Mouse (Mus musculus): ENCODE results near the gene Ppa2. TPM values are rescaled to one million over a fixed set of nuclear protein-coding genes. Genes with fewer than 3 reads are reported as not detected.

Gene Ppa2
- polyA plus RNA-seq, 1 experiment, result 47.7 TPM

DNA sequence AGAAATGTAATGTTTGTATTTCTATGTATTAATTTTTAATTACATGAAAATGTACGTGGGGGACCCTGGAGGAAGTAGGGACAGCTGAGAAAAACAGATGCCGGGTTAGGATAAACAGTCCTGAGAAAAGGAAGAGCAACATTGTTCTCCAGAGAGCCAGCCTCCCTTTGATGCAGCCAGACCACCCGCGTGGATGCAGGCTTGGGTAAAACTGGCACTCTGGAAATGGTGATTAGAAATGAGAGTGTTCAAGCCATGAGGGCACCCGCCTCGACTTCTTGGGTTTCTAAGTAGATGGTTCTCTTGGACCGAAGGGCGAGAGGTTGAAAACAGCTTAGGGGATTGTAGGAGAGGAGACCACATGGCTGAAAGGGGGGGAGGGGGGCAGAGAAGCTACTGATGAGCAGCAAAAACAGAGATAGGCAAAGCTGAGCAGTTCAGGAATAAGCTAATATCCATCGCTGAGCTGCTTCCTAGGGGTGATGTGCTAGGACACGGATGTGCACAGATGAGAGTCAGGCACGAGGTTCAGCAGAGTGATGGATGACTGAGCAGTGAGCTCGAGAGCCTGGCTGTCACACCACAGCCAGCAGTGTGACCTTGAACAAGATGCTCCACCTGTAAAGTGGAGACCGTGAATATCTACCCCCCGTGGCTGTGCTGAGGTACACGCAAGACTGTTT is 21.4 kb downstream of the Ppa2 start:
- no peak for DNase-seq (ENCODE audit: low spot score)

DNA sequence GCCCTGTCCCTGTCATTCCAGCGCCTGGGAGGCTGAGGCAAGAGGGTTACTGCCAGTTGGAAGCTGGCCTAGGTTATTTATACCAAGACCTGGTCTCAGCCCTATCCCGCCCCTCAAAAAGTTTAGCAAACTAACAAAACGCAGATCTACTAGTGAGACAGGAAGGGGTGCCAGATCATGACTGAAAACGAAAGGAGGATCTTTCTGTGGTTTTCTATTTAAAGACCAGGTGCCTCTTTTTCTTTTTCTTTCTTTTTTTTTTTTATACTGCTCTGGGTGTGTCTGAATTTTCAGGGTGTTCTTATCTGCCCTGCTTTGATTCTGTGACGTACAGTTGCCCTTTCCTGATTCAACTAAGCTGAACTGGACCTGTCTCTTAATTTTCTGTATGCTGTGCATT is 22.4 kb downstream of the Ppa2 start:
- no peak for DNase-seq (ENCODE audit: low spot score)

DNA sequence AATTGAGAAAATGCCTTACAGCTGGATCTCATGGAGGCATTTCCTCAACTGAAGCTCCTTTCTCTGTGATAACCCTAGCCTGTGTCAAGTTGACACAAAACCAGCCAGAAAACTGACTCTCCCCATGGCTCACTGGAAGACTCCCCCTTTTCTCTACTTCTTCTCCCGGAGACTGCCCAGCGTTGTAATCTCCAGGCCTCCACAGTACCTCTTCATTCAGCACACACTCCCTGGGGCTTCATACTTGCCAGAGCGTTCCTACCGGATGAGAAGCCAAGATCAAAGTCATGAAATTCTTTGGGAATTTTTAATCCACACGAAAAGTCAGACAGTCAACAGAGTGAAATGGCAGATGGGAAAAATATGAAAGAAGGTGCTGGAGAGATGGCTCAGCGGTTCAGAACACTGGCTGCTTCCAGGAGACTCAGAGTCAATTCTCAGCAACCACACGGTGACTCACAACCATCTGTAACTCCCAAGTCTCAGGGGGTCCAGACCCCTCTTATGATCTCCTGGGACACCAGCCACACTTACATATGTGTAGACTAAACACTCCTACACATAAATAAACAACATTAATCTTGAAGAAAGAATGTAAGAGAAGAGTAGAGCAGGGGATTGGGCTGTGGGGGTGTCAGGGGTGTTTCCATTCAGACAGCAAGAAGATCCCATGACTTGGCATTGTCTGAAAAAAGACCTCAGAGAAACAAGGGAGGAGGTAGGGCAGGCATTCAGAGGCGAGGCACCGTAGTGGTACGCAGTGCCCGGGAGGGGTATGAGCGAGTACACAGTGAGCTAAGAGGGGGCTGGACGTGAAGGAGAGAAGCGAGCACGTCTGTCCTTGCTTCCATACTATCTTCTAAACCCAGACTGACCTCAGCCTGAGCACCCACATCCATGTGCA is 23.6 kb downstream of the Ppa2 start:
- DNase-seq (ENCODE audit: low spot score), result no peak

DNA sequence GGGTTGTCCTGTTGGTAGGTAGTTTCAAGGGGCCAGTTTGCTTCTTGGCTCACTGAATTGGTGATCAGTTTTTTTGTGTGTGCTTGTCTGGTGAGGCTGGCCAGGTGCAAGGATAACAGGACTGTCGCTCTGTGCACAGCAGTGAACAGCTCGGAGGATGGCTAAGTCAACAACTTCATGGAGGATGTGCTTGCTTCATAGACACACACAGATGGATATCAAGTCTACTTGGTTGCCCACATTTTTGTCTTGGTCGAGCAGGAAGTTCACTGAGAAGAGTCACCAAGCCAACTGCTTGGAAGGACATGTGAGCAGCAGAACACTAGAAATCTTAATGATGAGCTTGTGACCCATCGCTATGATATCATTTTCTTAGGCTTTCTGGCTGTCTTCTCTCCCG is 24.8 kb downstream of the Ppa2 start:
- no peak for DNase-seq (ENCODE audit: low spot score)

DNA sequence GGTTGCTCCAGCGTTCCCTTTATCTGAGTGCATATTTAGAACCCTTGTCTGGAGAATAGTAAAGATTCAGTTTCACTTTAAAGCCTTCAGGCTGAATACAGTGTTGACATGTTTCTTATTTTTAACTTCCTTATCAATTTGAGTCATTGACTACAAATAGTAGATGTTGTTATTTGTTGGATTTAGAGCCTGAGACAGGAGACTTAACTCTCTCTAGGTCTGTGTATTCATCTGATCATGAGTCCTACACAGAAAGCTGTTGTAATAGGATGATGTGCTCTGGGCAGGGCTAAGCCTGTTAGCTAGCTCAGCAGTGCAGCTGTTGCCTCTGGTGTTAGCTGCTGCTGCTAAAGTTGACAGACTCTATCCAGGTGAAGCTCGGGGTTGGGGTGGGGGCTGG is 25.3 kb downstream of the Ppa2 start:
- DNase-seq (ENCODE audit: low spot score), result no peak

DNA sequence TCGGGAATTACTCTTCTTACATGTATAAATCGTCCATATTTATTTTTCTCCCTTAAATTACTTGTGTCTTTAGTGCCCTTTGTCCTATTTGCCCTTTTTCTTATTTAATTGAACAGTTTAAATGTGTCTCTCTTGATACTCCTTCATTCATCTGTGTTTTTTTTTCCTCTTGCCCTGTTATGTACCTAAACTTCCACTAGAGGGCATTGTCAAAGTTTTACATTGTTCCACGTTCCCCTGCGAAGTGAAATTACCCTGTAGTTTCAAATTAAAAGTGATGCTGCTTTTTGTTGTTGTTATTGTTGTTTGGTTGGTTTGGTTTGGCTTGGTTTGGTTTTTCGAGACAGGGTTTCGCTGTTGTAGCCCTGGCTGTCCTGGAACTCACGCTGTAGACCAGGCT is 26.5 kb downstream of the Ppa2 start:
- DNase-seq (ENCODE audit: low spot score), result no peak

DNA sequence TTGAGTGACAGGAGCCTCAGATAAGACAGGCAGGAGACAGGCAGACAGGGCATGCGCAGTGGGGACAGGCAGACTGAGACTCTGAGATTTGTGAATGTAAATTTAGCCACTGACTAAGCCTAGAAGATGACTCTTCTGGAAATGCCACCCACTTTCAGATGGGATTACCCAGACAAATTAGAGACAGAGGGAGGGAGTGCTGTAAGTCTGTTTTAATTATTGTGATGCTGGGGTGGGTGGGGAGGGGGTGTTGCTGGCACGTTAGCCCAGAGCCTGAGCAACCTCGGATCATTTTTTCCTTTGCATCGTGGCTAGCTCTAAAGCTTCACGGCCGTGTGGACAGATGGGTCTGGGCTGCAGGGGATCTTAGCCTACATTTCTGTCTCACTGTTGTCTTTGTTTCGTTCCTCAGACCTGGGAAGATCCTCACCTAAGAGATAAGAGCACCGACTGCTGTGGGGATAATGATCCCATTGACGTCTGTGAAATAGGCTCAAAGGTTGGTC is 29.0 kb downstream of the Ppa2 start:
- DNase-seq (ENCODE audit: low spot score), result no peak

DNA sequence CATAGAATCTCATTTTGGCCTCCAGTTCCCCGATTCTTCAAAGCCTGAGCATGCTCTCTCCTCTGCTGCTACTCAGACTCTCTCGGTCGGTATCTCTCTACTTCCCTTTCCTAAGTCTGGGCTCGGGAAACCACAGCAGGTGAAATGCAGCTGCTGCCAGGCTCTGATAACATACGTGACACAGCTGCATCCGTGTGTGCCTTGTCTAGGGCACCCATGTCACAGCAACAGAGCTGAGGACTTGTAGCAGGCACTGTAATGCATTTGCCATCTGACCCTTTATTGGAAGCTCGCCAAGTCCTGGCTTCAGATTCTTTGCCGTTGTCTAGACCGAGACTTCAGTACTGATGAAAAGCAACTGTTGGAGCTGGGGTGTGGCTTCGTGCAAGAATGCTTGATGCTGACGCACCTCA is 29.5 kb downstream of the Ppa2 start:
- no peak for DNase-seq (ENCODE audit: low spot score)

DNA sequence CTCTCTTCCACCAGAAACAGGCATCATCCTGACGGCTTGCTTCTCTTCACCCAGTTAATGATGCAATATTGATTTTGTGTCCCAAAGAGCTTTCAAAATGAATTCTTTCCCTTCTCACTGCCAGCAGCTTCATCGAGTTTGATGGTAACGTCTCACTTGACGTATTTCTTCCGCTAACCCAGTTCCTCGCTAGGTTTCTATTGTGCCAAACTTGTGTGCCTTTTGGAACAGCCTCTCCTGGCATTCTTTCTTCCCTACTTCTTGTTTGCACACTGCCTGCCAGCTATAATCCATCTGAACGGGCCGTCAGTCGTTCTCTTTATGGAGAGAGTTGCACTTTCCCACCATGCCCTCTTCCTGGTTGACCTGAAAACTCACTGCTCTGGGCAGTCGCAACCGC is 31.2 kb downstream of the Ppa2 start:
- DNase-seq (ENCODE audit: low spot score), result no peak

DNA sequence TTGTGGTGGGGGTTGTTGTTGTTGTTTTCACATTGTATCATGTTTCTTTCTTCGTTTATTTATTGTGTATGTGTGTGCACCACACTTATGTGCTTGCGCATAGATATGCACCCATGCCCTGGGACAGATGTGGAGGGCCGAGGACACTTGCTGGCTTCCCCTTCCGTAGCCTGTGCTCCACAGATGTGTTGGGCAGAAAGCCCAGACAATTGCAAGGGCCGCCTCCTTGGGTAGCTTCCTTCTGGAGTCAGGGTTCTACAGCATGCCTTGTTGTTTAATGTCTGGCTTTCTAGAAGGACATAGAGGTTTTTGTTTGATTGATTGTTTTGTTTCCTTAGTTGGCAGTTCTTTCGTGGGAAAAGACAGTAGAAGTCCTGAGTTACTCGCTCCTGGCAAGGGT is 37.6 kb downstream of the Ppa2 start:
- DNase-seq (ENCODE audit: low spot score), result no peak

DNA sequence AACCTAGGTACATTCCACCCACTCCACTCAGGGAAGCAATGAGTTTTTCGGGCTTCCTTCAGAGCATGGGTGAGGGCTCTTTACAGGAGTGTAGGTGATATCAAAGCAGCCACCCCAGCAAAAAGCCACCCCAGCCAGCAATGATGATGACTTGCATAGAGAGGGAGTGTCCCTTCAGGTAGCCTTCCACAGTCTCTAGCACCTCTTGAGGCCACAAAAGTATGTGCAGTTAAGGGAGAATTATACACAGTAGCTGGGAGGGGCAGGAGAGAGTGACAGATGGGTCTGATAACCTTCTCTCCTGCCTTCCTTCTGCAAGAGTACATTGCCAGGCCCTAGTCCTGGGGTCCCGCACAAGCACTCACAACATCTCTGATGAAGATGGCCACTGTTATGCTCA is 38.9 kb downstream of the Ppa2 start:
- DNase-seq (ENCODE audit: low spot score), result no peak

DNA sequence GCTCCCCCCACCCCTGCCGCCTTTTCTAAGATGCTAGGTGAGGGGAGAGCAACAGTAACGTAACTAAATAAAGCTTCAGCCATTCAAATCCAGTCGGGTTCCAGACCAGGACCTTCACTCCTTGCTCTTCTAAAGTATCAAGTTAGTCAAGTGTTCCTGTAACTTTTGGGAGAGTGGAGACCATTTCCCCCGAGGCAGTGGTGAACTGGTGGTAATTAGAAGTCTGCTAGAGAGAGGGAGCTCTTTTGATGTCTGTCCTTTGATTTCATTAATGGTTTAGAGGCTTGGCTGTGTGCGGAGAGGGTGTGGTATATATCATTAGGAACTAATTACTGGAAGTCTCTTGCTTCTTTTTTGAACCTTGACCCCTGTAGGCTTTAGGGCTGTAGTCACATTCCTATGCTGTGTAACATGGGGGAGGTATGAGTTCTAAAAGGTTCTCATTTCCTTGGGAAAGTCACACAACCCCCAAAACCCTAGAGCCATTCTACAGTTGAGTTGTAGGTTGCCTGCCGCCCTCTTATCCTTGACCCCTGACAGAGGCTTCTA is 47.6 kb downstream of the Ppa2 start:
- no peak for DNase-seq (ENCODE audit: low spot score)

DNA sequence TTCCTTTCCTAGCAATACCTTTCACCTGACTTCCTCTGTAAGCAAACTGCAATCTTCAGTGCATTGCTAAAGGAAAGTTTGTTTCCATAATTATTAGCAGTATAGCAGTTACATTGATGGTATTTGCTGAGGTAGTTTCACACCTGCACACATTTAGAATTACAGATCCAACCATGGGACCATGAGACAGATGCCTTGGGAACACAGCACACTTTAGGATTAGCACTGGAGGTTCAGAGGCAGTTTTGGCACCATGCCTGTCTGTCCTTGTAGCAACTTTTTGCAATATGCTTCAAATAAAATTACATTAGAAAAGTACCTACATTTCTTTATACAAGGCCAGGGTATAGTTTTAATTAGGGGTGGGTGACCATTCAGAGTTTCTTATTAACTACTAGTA is 48.1 kb downstream of the Ppa2 start:
- no peak for DNase-seq (ENCODE audit: low spot score)

DNA sequence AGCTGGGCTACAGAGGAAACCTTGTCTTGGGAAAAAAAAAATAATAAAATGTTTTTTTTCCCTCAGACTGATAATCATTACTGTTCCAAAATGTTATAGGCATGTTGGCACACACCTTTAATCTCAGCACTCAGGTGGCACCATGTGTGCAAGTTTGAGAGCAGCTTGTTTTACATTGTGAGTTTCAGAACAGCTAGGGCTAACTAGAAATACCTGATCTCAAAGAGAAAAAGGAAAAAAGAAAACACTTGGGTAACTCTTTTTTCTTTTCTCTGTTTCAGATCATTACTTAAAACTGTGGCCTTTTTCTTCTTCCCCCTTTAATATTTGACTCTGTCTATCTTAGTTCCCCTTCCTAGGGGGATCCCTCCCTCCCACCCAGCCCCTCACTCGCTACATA is 51.5 kb downstream of the Ppa2 start:
- DNase-seq (ENCODE audit: low spot score), result no peak

DNA sequence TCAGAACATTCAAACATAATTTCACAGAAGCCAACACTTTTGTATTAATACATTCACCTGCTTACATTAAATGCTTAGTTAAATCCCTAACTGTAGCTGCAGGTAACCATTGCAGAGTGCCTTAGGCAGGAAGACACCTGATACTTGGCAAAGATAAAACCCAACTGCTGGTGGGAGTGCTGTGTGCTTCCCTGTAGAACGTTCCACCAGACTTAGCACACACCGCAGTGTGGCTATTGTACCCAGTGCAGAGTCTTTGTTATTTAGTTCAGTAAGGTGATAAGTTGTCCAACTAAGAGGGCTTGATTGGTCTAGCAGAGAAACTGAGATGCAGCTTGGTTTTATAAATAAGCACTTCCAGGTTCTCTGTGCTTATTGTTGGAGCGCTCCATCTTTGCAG is 54.2 kb downstream of the Ppa2 start:
- DNase-seq (ENCODE audit: low spot score), result no peak

DNA sequence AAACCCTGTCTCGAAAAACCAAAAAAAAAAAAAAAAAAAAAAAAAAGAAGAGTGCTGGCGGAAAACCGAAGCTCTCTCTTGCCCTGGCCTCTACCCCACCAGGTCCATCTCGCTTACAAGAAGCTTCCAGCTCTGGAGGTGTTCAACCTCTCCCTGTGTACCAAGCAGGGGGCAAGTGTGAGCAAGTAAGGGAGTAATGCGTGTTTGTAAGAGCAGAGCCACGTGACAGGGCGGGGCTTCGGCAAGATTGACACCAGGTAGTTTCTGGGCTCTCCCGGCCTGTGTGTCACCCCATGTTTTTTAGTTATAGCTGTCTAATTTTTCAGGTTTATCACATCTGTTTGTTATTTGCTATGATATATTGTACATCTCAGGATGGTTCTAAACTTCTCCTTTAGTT is 56.2 kb downstream of the Ppa2 start:
- DNase-seq (ENCODE audit: low spot score), result no peak

DNA sequence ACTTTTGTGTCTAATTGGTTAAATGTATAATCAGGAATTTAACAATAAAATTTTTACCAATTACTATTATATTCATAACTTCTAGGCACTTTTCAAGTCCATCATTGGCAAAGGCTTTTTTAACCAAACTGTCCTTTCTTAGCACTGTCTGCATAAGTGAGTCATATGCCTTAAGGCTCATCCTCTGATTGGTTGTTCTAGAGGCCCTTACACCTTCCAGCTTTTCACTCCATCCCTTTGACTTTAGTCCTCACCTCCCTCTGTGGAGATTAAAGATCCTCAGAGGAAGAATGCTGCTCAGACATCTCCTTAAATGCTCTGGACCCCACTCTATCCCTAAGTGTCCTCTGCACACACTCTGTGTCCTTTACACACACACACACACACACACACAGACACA is 68.3 kb downstream of the Ppa2 start:
- DNase-seq (ENCODE audit: low spot score), result no peak

DNA sequence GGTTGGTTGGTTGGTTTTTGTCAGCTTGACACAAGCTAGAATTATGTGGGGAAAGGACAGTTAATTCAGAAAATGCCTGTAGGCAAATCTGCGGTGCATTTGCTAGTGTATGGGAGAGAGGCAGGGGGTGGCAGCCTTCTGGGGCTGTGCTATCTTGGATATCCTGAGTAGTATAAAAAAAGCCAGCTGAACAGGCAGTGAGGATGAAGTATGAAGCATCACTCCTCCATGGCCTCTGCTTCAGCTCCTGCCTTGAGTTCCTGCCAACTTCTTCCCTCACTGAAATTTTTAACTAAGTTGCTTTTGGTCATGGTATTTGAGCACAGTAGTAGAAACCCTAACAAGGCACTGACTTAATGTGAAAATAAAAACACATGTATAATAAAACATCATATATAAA is 70.1 kb downstream of the Ppa2 start:
- DNase-seq (ENCODE audit: low spot score), result no peak

DNA sequence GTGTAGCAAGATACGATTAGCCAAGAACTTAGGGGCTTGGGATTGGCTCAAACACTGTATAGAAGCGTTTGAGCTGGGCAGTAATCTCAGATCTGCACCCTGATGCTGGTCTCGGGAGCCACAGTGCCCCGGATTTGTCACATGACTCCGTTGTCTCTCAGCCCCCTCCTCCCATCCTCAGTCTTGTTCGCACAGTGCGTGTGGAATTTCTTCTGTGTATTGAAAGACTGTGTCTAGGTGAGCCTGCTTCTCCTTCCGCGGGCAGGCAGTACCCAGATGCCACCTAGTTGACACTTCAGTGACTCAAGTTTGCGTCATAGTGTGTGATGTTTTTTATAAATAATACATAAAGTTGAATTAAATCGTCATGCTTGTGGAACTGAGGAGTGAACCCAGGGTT is 71.6 kb downstream of the Ppa2 start:
- DNase-seq (ENCODE audit: low spot score), result no peak

DNA sequence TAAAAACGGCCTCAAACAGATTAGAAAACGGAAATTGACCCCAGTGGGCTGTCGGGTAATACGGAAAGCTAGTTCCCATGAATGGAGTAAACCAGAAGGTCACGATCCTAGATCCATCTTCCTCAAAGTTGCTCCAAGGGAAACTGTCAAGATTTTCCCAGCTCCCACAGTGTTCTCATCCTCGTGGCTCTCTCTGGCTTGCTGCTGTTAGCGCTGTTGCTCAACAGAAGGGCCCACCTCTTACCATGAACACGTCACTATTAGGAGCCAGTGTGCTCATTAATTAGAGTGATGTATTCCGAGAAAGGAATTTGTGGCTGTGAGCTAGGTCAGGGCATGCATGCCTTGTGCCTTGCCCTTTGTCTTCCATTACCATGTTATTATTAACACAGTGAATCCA is 72.2 kb downstream of the Ppa2 start:
- no peak for DNase-seq (ENCODE audit: low spot score)

DNA sequence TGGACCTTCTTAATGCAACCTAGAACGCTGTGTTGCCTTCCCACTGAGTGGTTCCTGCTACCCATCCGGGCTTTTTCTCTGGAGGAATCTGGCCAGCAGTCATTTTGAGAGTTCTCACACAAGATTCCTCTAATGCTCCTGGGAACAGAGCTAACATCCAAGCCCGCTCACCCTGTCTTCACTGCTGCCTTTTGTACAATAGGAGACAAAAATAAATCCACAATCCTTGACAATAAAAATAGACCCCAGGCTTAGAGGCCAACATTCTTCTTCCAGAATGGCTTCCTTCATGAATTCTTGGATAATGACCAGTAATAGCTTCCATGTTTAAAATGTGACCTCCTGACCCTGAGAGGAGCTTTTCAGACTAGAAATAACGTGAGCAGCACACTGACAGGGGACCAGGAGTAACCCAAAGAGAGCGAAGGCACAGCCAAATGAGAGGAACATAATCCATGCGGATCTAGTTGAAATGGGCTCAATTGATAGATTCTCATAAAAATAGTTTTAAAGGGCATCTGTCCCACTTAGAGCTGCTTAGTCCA is 74.3 kb downstream of the Ppa2 start:
- no peak for DNase-seq (ENCODE audit: low spot score)

DNA sequence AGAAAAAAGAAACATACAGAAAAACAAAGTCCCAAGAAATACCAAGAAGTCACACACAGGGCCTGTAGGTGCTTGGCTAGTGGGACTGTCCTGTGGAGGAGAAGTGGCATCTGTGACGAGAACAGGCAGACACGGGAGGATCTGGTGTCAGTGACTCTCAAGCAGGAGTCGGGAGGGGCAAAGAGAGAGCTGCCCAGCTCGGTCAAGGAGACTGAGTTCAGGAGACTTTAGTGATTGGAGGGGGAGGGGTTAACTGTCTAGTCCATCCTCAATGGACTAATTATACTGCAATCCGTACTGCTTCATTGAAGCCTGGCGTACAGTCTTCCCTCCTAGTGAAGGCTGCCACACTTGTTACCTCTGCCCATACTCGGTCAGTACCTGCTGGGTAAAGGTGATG is 77.4 kb downstream of the Ppa2 start:
- no peak for DNase-seq (ENCODE audit: low spot score)

Measured in urinary bladder, adult 2 months (tissue).